Mouse (Mus musculus) Patski (cell line): ENCODE data around the gene Sec22c. TPM values are rescaled to one million over a fixed set of nuclear protein-coding genes. Genes with fewer than 3 reads are reported as not detected.
A peak's percentile ranks its signal among the peaks of the same experiment; 100 is the strongest.

ENCODE experiments used
- ATAC-seq: fragments of 100-300 bp; one replicate; pipeline ENCODE4 v1.8.0; 2021
- CTCF ChIA-PET: fragments of 350-600 bp; sonication (Branson Sonifier 250); formaldehyde crosslinking; loops from one replicate; lab custom pipeline; 2022; ENCODE audit warnings: inconsistent platforms; lab: Charles Lee
- POLR2A ChIA-PET: fragments of 350-600 bp; sonication (Branson Sonifier 250); formaldehyde crosslinking; loops from one replicate; lab custom pipeline; 2022; ENCODE audit warnings: antibody characterized with exemption, inconsistent platforms; lab: Charles Lee
- DNase-seq: peaks from one replicate; pipeline ENCODE4 v3.0.0-alpha.2; 2011; ENCODE audit warnings: low read depth, low spot score
- H3K27me3 ChIP-seq: fragments of 371-371 bp; one replicate; pipeline ENCODE4 v1.5.1; 2021
- CTCF ChIP-seq: fragments of 100-300 bp; IDR thresholded peaks from one replicate; pipeline ENCODE4 v1.5.1; 2021
- in situ Hi-C: fragments of 300-500 bp; cut with MboI; formaldehyde crosslinking; loops from 3 replicates; pipeline ENCODE4 v1.11.1; 2018; ENCODE audit warnings: low pct_unique_long_range_greater_than_20kb, mixed read lengths
- polyA plus RNA-seq: library from polyadenylated mRNA; unstranded; gene quantifications from one replicate; pipeline ENCODE4 v1.2.3, GENCODE M21; 2021

Gene Sec22c
- polyA plus RNA-seq, 1 experiment from 2014 or later = 12.7 TPM

DNA sequence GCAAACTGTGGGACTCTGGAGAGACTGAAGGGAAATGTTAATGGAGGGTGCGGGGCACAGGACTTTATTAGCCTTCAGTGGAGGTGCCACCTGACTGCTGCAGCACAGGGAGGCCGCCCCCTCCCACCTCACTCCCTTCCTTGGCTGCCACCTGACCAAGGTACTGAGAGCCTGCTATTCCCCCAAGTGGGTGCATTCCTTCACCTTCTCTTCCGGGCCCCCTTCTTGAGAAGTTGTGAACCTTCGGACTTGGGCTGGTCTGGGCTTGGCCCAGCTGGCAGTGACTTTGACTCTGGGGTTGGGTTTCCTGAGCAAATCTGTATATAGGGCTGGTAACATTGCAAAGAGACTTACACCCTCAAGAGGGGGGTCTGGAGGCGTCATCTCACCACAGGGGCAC, 49.0 kb downstream of the Sec22c start:
- no peak for ATAC-seq
- CTCF ChIA-PET = no interaction called here
- no peak for DNase-seq
- no peak for TF ChIP-seq CTCF
- POLR2A ChIA-PET = no interaction called here
- H3K27me3 ChIP-seq = peaks cover 67% of the 10 kb centered on the region
- in situ Hi-C loops = no loop called here

DNA sequence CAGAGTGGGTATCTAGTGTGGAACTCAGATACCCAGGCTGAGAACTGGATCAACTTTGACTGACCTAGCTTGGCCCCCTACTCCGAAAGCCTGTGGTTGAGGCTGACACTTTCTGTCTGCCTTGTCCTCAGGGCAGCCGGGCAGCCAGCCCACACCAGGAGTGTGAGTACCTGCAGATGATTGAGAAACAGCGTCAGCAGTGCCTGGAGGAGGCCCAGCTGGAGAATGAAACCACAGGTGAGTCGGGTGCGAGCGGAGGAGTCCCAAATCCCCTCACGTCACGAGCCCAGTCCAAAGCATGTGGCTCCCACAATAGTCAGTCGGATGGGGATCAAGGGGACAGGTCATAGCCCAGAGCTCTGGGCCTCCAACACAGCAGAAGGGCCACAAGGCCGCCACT, 51.6 kb downstream of the Sec22c start:
- no peak for TF ChIP-seq CTCF
- CTCF ChIA-PET = no interaction called here
- DNase-seq (no peak), ATAC-seq (no peak)
- H3K27me3 ChIP-seq = peaks cover 64% of the 10 kb centered on the region
- in situ Hi-C loops = no loop called here
- POLR2A ChIA-PET = no interaction called here

DNA sequence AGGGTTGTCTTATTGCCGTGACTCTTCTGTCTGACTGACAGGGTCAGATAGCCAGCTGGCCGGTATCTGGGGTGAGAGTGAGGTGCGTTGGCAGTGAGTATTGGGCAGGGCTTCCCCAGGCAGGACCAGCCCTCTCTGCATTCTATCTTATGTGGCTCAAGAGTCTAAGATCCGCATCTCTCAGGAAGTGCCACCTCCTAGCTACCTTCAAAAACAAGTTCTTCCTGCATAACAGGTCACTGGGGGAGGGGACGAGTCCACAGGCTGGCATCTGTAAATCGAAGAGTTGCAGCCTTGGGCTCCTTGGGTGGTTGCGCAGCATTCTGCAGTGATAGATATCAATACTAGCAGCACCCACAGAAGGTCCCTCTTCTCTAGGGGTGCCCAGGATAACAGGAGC, 58.3 kb downstream of the Sec22c start:
- ChIA-PET CTCF (no interaction called here), POLR2A (no interaction called here)
- peaks cover 55% of the 10 kb centered on the region for H3K27me3 ChIP-seq
- in situ Hi-C loops = no loop called here
- DNase-seq = no peak
- ATAC-seq = no peak
- no peak for TF ChIP-seq CTCF

- POLR2A ChIA-PET = interaction anchor here (0.6 kb wide), 1 partner anchor 25 kb away, joined by 3 read pairs; no protein-coding TSS in a partner anchor
- no peak for TF ChIP-seq CTCF
- CTCF ChIA-PET = no interaction called here
- peaks cover 58% of the 10 kb centered on the region for H3K27me3 ChIP-seq
- ATAC-seq (no peak), DNase-seq (no peak)
- in situ Hi-C loops = no loop called here
These were observed 60.4 kb downstream of the Sec22c start for GRCm38 (mm10) chr9:121644855-121645254.

DNA sequence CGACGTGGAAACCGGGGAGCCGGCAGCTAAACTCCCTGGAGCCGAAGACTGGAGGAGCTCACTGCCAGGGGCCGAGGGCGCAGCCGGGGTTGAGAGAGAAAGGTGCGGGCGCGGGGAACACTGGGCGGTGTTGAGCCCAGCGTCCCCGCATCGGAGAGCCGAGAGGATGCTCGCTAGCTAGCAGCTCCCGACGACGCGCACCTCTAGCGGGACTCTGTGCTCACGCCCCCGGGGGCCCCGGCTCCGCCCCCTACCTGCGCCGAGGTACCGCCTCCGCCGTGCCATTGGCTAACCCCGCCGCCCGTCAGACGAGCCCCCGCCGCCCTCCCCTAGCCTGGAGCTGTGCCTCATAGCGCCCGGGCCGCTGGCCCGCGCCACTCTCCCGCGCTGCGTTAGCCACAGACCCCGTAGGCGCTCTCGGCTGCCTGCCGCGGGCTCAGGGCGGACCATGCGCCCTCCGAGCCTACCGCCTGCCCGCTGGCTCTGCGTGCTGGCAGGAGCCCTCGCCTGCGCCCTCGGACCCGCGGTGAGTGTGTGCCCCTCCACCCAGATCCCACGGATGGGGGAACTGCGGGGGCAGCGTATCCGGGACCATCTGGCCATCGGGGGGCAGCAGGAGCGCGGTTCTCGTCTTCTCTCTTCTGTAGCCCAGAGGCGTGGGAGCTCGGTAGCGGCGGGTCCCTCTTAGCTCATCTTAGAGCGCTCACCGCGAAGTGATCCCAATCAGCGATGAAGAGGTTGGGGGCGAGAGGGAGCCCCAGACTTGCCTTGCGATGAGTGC, 62.7 kb downstream of the Sec22c start, which contains the start of gene Vipr1:
Gene Vipr1, plus strand, starts transcription at position 316 of the 781 bp plus-strand sequence.
- in situ Hi-C loops = no loop called here
- ChIA-PET CTCF (interaction anchor here (1.2 kb wide), 1 partner anchor 10 kb away, joined by 3 read pairs; no protein-coding TSS in a partner anchor), POLR2A (no interaction called here)
- peaks cover 56% of the 10 kb centered on the region for H3K27me3 ChIP-seq
- ATAC-seq = peak; percentile 27
- DNase-seq = no peak
- TF ChIP-seq CTCF = no peak

DNA sequence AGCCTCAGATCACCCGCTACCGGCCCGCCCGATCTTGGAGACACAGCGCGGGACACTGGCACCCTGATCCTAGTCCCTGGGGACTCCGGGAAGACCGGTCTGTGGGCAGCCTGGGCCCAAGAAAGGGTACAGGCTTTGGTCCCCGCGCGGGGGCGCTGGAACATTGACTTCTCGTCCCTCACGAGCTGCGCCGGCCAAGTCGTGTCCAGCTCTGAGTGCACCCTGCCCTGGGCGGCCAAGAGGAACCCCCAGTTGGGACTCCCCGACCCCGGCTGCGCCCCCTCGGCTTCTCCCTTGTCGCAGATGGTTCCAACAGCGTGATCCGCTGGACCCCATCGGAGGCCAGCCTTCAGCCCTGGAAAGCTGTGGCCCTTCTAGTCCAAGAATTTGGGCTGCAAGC, 63.3 kb downstream of the Sec22c start, which contains the start of gene Lyzl4:
Gene Lyzl4, minus strand, starts transcription at position 96 of the 400 bp plus-strand sequence.
- peaks cover 56% of the 10 kb centered on the region for H3K27me3 ChIP-seq
- in situ Hi-C loops = no loop called here
- ChIA-PET POLR2A (no interaction called here), CTCF (interaction anchor here (1.2 kb wide), 1 partner anchor 10 kb away, joined by 3 read pairs; no protein-coding TSS in a partner anchor)
- TF ChIP-seq CTCF = no peak
- ATAC-seq = peak; percentile 50
- no peak for DNase-seq

DNA sequence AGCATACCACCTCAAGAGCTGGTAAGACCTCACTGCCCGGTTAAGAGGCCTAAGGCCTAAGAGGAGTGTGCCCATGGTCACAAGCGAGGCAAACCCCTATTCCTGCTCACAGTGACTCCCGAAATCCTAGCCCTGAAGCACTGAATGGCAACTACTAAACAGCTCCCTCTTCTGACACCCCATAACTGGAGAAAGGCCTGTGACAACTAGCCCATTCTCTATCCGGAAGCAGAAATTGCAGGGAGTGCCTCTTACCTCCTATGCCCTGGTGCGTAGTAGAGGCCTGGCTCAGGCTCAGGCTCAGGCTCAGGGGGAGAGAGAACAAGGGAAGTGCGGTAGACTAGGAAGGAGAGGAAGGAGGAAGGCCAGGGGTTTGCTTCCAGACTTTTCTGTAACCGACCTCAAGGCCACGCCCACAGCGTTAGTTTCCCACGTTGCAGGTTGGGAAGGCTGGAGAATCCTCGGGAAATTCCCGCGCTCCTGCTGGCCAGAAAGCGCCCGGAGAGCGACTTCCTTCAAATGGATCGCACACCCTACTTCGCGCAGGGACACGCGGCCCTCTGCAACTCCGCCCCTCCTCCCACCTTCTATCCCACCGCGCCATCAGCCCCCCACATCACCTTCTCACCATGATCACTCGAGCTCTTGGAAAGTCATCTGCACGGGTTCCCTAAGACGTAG, 63.9 kb downstream of the Sec22c start:
- CTCF ChIA-PET = interaction anchor here (1.2 kb wide), 1 partner anchor 9 kb away, joined by 3 read pairs; no protein-coding TSS in a partner anchor
- peaks cover 62% of the 10 kb centered on the region for H3K27me3 ChIP-seq
- no peak for TF ChIP-seq CTCF
- POLR2A ChIA-PET = no interaction called here
- ATAC-seq = no peak
- DNase-seq = no peak
- in situ Hi-C loops = no loop called here

DNA sequence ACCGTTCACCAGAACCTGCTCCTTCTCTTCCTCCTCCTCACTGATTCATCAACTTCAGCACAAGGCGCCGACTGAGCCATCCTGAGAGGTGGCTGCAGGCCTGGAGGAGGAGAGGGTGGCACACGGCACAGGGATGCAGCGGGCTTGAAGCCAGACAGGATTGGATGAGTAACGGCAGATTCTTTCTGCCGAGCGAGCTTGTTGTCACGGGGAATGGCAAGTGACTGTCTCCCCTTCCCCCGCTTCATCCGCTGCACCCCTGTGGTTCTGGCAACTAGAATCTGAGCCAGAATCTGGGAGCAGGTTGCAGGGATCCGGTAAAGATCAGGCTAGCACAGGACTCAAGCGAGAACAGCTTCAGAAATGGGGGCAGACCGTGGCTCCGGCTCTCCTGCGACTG, 65.5 kb downstream of the Sec22c start:
- in situ Hi-C loops = no loop called here
- ATAC-seq = no peak
- CTCF ChIA-PET = no interaction called here
- DNase-seq = no peak
- POLR2A ChIA-PET = no interaction called here
- no peak for TF ChIP-seq CTCF
- peaks cover 68% of the 10 kb centered on the region for H3K27me3 ChIP-seq

DNA sequence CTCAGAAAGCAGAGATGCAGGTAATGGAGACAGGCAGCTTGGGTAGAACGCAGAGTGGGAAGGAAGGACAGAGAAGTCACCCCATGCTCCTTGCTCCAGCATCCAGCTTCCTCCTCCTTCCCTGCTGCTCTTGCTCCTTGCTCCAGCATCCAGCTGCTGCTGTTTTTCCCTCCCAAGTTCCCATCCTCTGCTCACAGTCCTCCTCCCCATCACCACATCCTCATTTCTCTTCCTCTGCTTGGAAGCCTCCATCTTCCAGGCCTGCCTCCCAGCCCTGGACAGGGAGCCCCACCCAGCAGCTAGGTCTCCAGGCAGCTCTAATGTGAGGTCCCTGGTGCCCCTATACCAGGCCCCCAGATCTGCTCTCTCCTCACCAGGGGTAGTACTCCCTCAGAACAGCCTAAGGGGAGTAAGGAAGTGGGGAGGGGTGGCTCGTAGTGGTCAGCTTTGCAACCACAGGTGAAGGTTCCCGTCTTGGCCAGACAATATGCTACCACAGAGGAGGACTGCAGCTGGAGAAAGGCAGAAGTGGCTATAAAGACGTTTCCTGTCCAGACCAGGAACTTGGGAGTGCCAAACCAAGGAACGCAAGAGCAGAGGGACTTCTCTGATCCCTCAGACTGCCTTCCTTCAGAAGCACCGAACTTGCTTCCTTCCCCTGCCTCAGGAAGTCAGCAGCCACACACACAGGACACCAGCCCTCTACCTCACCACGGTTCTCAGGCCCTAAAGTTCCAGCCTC, 69.3 kb downstream of the Sec22c start:
- H3K27me3 ChIP-seq = peaks cover 58% of the 10 kb centered on the region
- in situ Hi-C loops = no loop called here
- CTCF ChIA-PET = no interaction called here
- ATAC-seq (no peak), DNase-seq (no peak)
- no peak for TF ChIP-seq CTCF
- POLR2A ChIA-PET = no interaction called here

- POLR2A ChIA-PET = no interaction called here
- in situ Hi-C loops = no loop called here
- CTCF ChIA-PET = interaction anchor here (1.3 to 1.4 kb wide), 2 partner anchors 9 to 28 kb away, joined by 3 read pairs; no protein-coding TSS in a partner anchor
- no peak for TF ChIP-seq CTCF
- DNase-seq (no peak), ATAC-seq (no peak)
- H3K27me3 ChIP-seq = peaks cover 49% of the 10 kb centered on the region
These were observed 72.0 kb downstream of the Sec22c start for GRCm38 (mm10) chr9:121633306-121633705.
